Mouse (Mus musculus) midbrain, embryonic 15.5 days (tissue): ENCODE measurements around the gene Srd5a3. TPM values are rescaled to one million over a fixed set of nuclear protein-coding genes. Genes with fewer than 3 reads are reported as not detected.

Experiments used
- polyA plus RNA-seq: library from polyadenylated mRNA; unstranded; fragments of >200 nt; fragmentation: Nextera tagmentation; extraction: Ambion mirVana; gene quantifications from 2 replicates; pipeline ENCODE4 v1.2.1, GENCODE M21; 2015

Gene Srd5a3
- polyA plus RNA-seq, 1 experiment from 2014 or later = 17.8 TPM

Other genes with a start within 250 kb of the Srd5a3 start
- gene Kdr, start 161.8 kb upstream of the Srd5a3 start, polyA plus RNA-seq = 25.0 and 25.4 TPM in 2 replicates
- 42.2 and 43.0 TPM in 2 replicates for gene Tmem165, start 43.6 kb downstream of the Srd5a3 start, polyA plus RNA-seq
- 15.0 and 16.8 TPM in 2 replicates for gene Clock, start 164.5 kb downstream of the Srd5a3 start, polyA plus RNA-seq
- not detected in 2 replicates for gene Pdcl2, start 190.9 kb downstream of the Srd5a3 start, polyA plus RNA-seq
- 0.56 TPM in 1 of 2 replicates, not detected in the other for gene Nmu, start 223.5 kb downstream of the Srd5a3 start, polyA plus RNA-seq